Mouse (Mus musculus) erythroblast, embryonic 14.5 days (primary cell): Measurements from ENCODE around the gene Tmem8b. TPM values are rescaled to one million over a fixed set of nuclear protein-coding genes. Genes with fewer than 3 reads are reported as not detected.

Experiments
- H3K27me3 ChIP-seq: 2 replicates; pipeline ENCODE4 v1.6.1; 2012; ENCODE audit warnings: inconsistent platforms; ENCODE audit not compliant: control insufficient read depth
- H3K36me3 ChIP-seq: 2 replicates; pipeline ENCODE4 v1.6.1; 2012; ENCODE audit warnings: mild to moderate bottlenecking, inconsistent platforms; ENCODE audit not compliant: control insufficient read depth
- H3K4me1 ChIP-seq: 2 replicates; pipeline ENCODE4 v1.6.1; 2012; ENCODE audit warnings: inconsistent platforms; ENCODE audit not compliant: control insufficient read depth
- H3K4me3 ChIP-seq: replicated peaks from 2 replicates; pipeline ENCODE3; 2012; ENCODE audit warnings: moderate library complexity, mild to moderate bottlenecking, inconsistent platforms
- H3K9me3 ChIP-seq: 2 replicates; pipeline ENCODE4 v1.6.1; 2012; ENCODE audit warnings: low read length, inconsistent platforms, mixed read lengths; ENCODE audit not compliant: control insufficient read depth
- GATA1 ChIP-seq: IDR thresholded peaks from 2 replicates; pipeline ENCODE4 v1.6.1; 2012; ENCODE audit warnings: low read length, inconsistent platforms, mixed read lengths
- TAL1 ChIP-seq: IDR thresholded peaks from 3 replicates; pipeline ENCODE4 v1.6.1; 2012; ENCODE audit warnings: low read length, inconsistent platforms, mixed read lengths
- polyA plus RNA-seq: library from polyadenylated mRNA; stranded (reverse); fragments of >175 nt; gene quantifications from 2 replicates; pipeline ENCODE4 v1.2.3, GENCODE M21; 2012

Gene Tmem8b
- polyA plus RNA-seq, 1 experiment: 0.03 TPM

GRCm38 (mm10) chr4:43733186-43733585 lies 64.4 kb downstream of the Tmem8b start:
- TF ChIP-seq TAL1: no peak
- no peak for TF ChIP-seq GATA1

GRCm38 (mm10) chr4:43737144-43737543 lies 68.4 kb downstream of the Tmem8b start:
- H3K4me3 ChIP-seq: no peak overlapping the region
- no peak for TF ChIP-seq GATA1
- TF ChIP-seq TAL1: no peak
- no peaks in the 10 kb centered on the region for H3K36me3 ChIP-seq

More at GRCm38 (mm10) chr4:43733186-43733585, 64.4 kb downstream of the Tmem8b start:
- H3K27me3 ChIP-seq: no peaks in the 10 kb centered on the region
- H3K4me1 ChIP-seq: peaks cover 13% of the 10 kb centered on the region
- H3K4me3 ChIP-seq: no peak overlapping the region
- H3K9me3 ChIP-seq: no peaks in the 10 kb centered on the region
- H3K36me3 ChIP-seq: no peaks in the 10 kb centered on the region

GRCm38 (mm10) chr4:43738989-43739674 lies 70.4 kb downstream of the Tmem8b start:
- Histone ChIP-seq H3K27me3 (no peaks in the 10 kb centered on the region), H3K36me3 (no peaks in the 10 kb centered on the region), H3K4me1 (no peaks in the 10 kb centered on the region), H3K4me3 (no peak overlapping the region), H3K9me3 (no peaks in the 10 kb centered on the region)
- no peak for TF ChIP-seq TAL1
- TF ChIP-seq GATA1: no peak

More at GRCm38 (mm10) chr4:43737144-43737543, 68.4 kb downstream of the Tmem8b start:
- Histone ChIP-seq H3K4me1 (no peaks in the 10 kb centered on the region), H3K27me3 (no peaks in the 10 kb centered on the region), H3K9me3 (no peaks in the 10 kb centered on the region)

GRCm38 (mm10) chr4:43741526-43741925 lies 72.8 kb downstream of the Tmem8b start:
- no peaks in the 10 kb centered on the region for H3K36me3 ChIP-seq
- H3K4me3 ChIP-seq: no peak overlapping the region
- TF ChIP-seq GATA1 (no peak), TAL1 (no peak)
- no peaks in the 10 kb centered on the region for H3K4me1 ChIP-seq
- H3K9me3 ChIP-seq: no peaks in the 10 kb centered on the region
- H3K27me3 ChIP-seq: no peaks in the 10 kb centered on the region

Other genes starting within 250 kb of the Tmem8b start
- 0.05 and 0.10 TPM in 2 replicates for gene Fam166b, start 239.8 kb upstream of the Tmem8b start, polyA plus RNA-seq
- gene Tesk1, start 227.0 kb upstream of the Tmem8b start, polyA plus RNA-seq: 1.6 and 1.9 TPM in 2 replicates
- gene Cd72, start 214.3 kb upstream of the Tmem8b start, polyA plus RNA-seq: 0.09 TPM in 1 of 2 replicates, not detected in the other
- not detected in 2 replicates for gene Sit1, start 185.2 kb upstream of the Tmem8b start, polyA plus RNA-seq
- 10.5 and 12.4 TPM in 2 replicates for gene Ccdc107, start 176.1 kb upstream of the Tmem8b start, polyA plus RNA-seq
- 9.4 and 10.5 TPM in 2 replicates for gene Arhgef39, start 169.3 kb upstream of the Tmem8b start, polyA plus RNA-seq
- gene Car9, start 162.0 kb upstream of the Tmem8b start, polyA plus RNA-seq: not detected in 2 replicates
- gene Tpm2, start 145.2 kb upstream of the Tmem8b start, polyA plus RNA-seq: 0.13 TPM in 1 of 2 replicates, not detected in the other
- 0.10 and 0.20 TPM in 2 replicates for gene Creb3, start 106.6 kb upstream of the Tmem8b start, polyA plus RNA-seq
- 17.6 and 19.2 TPM in 2 replicates for gene Tln1, start 106.3 kb upstream of the Tmem8b start, polyA plus RNA-seq
- gene Rgp1, start 90.3 kb upstream of the Tmem8b start, polyA plus RNA-seq: 3.5 and 7.2 TPM in 2 replicates
- gene Gba2, start 90.1 kb upstream of the Tmem8b start, polyA plus RNA-seq: 0.70 and 1.1 TPM in 2 replicates
- not detected in 2 replicates for gene Msmp, start 84.5 kb upstream of the Tmem8b start, polyA plus RNA-seq
- gene Npr2, start 37.0 kb upstream of the Tmem8b start, polyA plus RNA-seq: 0.15 TPM in 1 of 2 replicates, not detected in the other
- gene Spag8, start 15.4 kb upstream of the Tmem8b start, polyA plus RNA-seq: not detected in 2 replicates
- 3.9 and 4.6 TPM in 2 replicates for gene Hint2, start 12.5 kb upstream of the Tmem8b start, polyA plus RNA-seq
- 0.03 and 0.04 TPM in 2 replicates for gene Fam221b, start 174 bp downstream of the Tmem8b start, polyA plus RNA-seq
- gene Olfr70, start 31.8 kb downstream of the Tmem8b start, polyA plus RNA-seq: not detected in 2 replicates
- not detected in 2 replicates for gene Olfr71, start 41.3 kb downstream of the Tmem8b start, polyA plus RNA-seq
- gene Hrct1, start 58.2 kb downstream of the Tmem8b start, polyA plus RNA-seq: not detected in 2 replicates
- gene Spaar, start 61.1 kb downstream of the Tmem8b start, polyA plus RNA-seq: not detected in 2 replicates
- gene Olfr159, start 102.0 kb downstream of the Tmem8b start, polyA plus RNA-seq: not detected in 2 replicates
- gene Olfr156, start 154.9 kb downstream of the Tmem8b start, polyA plus RNA-seq: not detected in 2 replicates
- not detected in 2 replicates for gene Olfr157, start 171.2 kb downstream of the Tmem8b start, polyA plus RNA-seq
- gene Olfr155, start 182.6 kb downstream of the Tmem8b start, polyA plus RNA-seq: not detected in 2 replicates
- gene Reck, start 206.6 kb downstream of the Tmem8b start, polyA plus RNA-seq: not detected in 2 replicates